Mouse (Mus musculus) midbrain, embryonic 15.5 days (tissue): ENCODE results near the gene Akap2. TPM values are rescaled to one million over a fixed set of nuclear protein-coding genes. Genes with fewer than 3 reads are reported as not detected.

Experiments
- ATAC-seq: fragments of 200-750 bp; cut with Nextera tagmentation; replicated peaks from 2 replicates; pipeline ENCODE4 v1.8.0; 2017; ENCODE audit warnings: moderate TSS enrichment
- H3K27ac ChIP-seq: fragments of 300-500 bp; sonication (generic); 2 replicates; pipeline ENCODE4 v1.5.1; 2015; ENCODE audit warnings: mild to moderate bottlenecking, inconsistent platforms
- H3K27me3 ChIP-seq: fragments of 300-500 bp; sonication (generic); replicated peaks from 2 replicates; pipeline ENCODE4 v1.6.1; 2015; ENCODE audit warnings: inconsistent platforms
- H3K36me3 ChIP-seq: fragments of 300-500 bp; sonication (generic); replicated peaks from 2 replicates; pipeline ENCODE4 v1.6.1; 2015; ENCODE audit warnings: inconsistent platforms
- H3K4me1 ChIP-seq: fragments of 300-500 bp; sonication (generic); 2 replicates; pipeline ENCODE4 v1.6.1; 2015; ENCODE audit warnings: inconsistent platforms
- H3K4me2 ChIP-seq: fragments of 300-500 bp; sonication (generic); 2 replicates; pipeline ENCODE4 v1.6.1; 2015; ENCODE audit warnings: inconsistent platforms, mild to moderate bottlenecking, moderate library complexity
- H3K4me3 ChIP-seq: fragments of 300-500 bp; sonication (generic); 2 replicates; pipeline ENCODE4 v1.5.1; 2015; ENCODE audit warnings: mild to moderate bottlenecking, inconsistent platforms
- H3K9ac ChIP-seq: fragments of 300-500 bp; sonication (generic); 2 replicates; pipeline ENCODE4 v1.6.1; 2015; ENCODE audit warnings: mild to moderate bottlenecking, inconsistent platforms
- H3K9me3 ChIP-seq: fragments of 300-500 bp; sonication (generic); 2 replicates; pipeline ENCODE4 v1.6.1; 2016; ENCODE audit warnings: inconsistent platforms
- whole genome bisulfite sequencing: fragments of 180-500 bp; shearing (Covaris S2); methylation state at CpG from one replicate; pipeline ENCODE4 v1.1.7; 2015; ENCODE audit warnings: mixed read lengths; 5-methylcytosine and 5-hydroxymethylcytosine counted together
- polyA plus RNA-seq: library from polyadenylated mRNA; unstranded; fragments of >200 nt; fragmentation: Nextera tagmentation; extraction: Ambion mirVana; gene quantifications from 2 replicates; pipeline ENCODE4 v1.2.1, GENCODE M21; 2015

The Akap2 gene
- 9.8 and 10.2 TPM in 2 replicates for polyA plus RNA-seq

GRCm38 (mm10) chr4:57717354-57717753 lies at the start of gene Akap2:
TSS of gene Akap2 (plus strand) at chr4:57717657.
- Histone ChIP-seq H3K27ac (no peak within 1 kb of the TSS), H3K4me2 (no peak within 1 kb of the TSS), H3K36me3 (no peaks in the 10 kb centered on the region), H3K4me3 (no peak within 1 kb of the TSS), H3K9ac (no peak within 1 kb of the TSS), H3K9me3 (no peaks in the 10 kb centered on the region), H3K4me1 (peaks cover 6% of the 10 kb centered on the region), H3K27me3 (no peaks in the 10 kb centered on the region)
- 75% methylated on average over 9 of the region's 9 CpGs for WGBS
- ATAC-seq = no peak

- Histone ChIP-seq H3K36me3 (no peaks in the 10 kb centered on the region), H3K4me2 (no peak overlapping the region), H3K4me3 (no peak overlapping the region), H3K27me3 (no peaks in the 10 kb centered on the region), H3K9me3 (no peaks in the 10 kb centered on the region), H3K4me1 (0 out of 2 replicates have a peak, but pooled peaks cover 6% of the 10 kb centered on the region), H3K27ac (no peak overlapping the region), H3K9ac (no peak overlapping the region)
- 77% methylated on average over 7 of the region's 7 CpGs for WGBS
- ATAC-seq = no peak
Observed at GRCm38 (mm10) chr4:57670813-57671469, 46.5 kb upstream of the Akap2 start.

GRCm38 (mm10) chr4:57672541-57672940 lies 44.9 kb upstream of the Akap2 start:
- no peak overlapping the region for H3K9ac ChIP-seq
- no peak overlapping the region for H3K4me2 ChIP-seq
- H3K4me1 ChIP-seq = 0 out of 2 replicates have a peak, but pooled peaks cover 6% of the 10 kb centered on the region
- no peaks in the 10 kb centered on the region for H3K27me3 ChIP-seq
- 82% methylated on average over 4 of the region's 4 CpGs for WGBS
- H3K9me3 ChIP-seq = no peaks in the 10 kb centered on the region
- H3K27ac ChIP-seq = no peak overlapping the region
- ATAC-seq = no peak
- H3K4me3 ChIP-seq = no peak overlapping the region
- no peaks in the 10 kb centered on the region for H3K36me3 ChIP-seq

GRCm38 (mm10) chr4:57672996-57673906 lies 44.2 kb upstream of the Akap2 start:
- 0 out of 2 replicates have a peak overlapping the region, but pooled peaks have one; percentile 10 for H3K4me3 ChIP-seq
- 0 out of 2 replicates have a peak, but pooled peaks cover 6% of the 10 kb centered on the region for H3K4me1 ChIP-seq
- ATAC-seq = peak; percentile 69
- H3K4me2 ChIP-seq = peak overlapping the region; percentile 40
- no peaks in the 10 kb centered on the region for H3K27me3 ChIP-seq
- no peaks in the 10 kb centered on the region for H3K36me3 ChIP-seq
- no peak overlapping the region for H3K27ac ChIP-seq
- H3K9me3 ChIP-seq = no peaks in the 10 kb centered on the region
- H3K9ac ChIP-seq = no peak overlapping the region
- 14% methylated on average over 12 of the region's 12 CpGs for WGBS

GRCm38 (mm10) chr4:57674351-57674750 lies 43.1 kb upstream of the Akap2 start:
- WGBS = 75% methylated on average over 7 of the region's 7 CpGs
- Histone ChIP-seq H3K4me3 (no peak overlapping the region), H3K36me3 (no peaks in the 10 kb centered on the region), H3K4me1 (0 out of 2 replicates have a peak, but pooled peaks cover 6% of the 10 kb centered on the region), H3K9me3 (no peaks in the 10 kb centered on the region), H3K4me2 (no peak overlapping the region), H3K27me3 (no peaks in the 10 kb centered on the region), H3K27ac (no peak overlapping the region), H3K9ac (no peak overlapping the region)
- ATAC-seq = no peak

GRCm38 (mm10) chr4:57675387-57675786 lies 42.1 kb upstream of the Akap2 start:
- H3K4me2 ChIP-seq = peak overlapping the region; percentile 32
- H3K27me3 ChIP-seq = no peaks in the 10 kb centered on the region
- H3K27ac ChIP-seq = no peak overlapping the region
- no peaks in the 10 kb centered on the region for H3K36me3 ChIP-seq
- no peaks in the 10 kb centered on the region for H3K9me3 ChIP-seq
- H3K9ac ChIP-seq = no peak overlapping the region
- 3% methylated on average over 13 of the region's 13 CpGs for WGBS
- 0 out of 2 replicates have a peak, but pooled peaks cover 6% of the 10 kb centered on the region for H3K4me1 ChIP-seq
- ATAC-seq = 0 out of 2 replicates have a peak, but pooled peaks have one; percentile 40
- H3K4me3 ChIP-seq = no peak overlapping the region

- ATAC-seq = no peak
- Histone ChIP-seq H3K4me1 (peaks cover 6% of the 10 kb centered on the region; the same call in 1 of the 2 replicates), H3K9ac (no peak overlapping the region), H3K27me3 (no peaks in the 10 kb centered on the region), H3K36me3 (no peaks in the 10 kb centered on the region), H3K4me2 (no peak overlapping the region), H3K27ac (no peak overlapping the region), H3K4me3 (no peak overlapping the region), H3K9me3 (no peaks in the 10 kb centered on the region)
- 84% methylated on average over 12 of the region's 12 CpGs for WGBS
Observed at GRCm38 (mm10) chr4:57677916-57678315, 39.5 kb upstream of the Akap2 start.

- Histone ChIP-seq H3K9ac (no peak overlapping the region), H3K27ac (no peak overlapping the region), H3K4me3 (no peak overlapping the region), H3K27me3 (no peaks in the 10 kb centered on the region), H3K4me1 (peaks cover 4% of the 10 kb centered on the region; the same call in 1 of the 2 replicates), H3K4me2 (no peak overlapping the region), H3K36me3 (no peaks in the 10 kb centered on the region), H3K9me3 (no peaks in the 10 kb centered on the region)
- WGBS = 88% methylated on average over 9 of the region's 9 CpGs
- no peak for ATAC-seq
Observed at GRCm38 (mm10) chr4:57678991-57679457, 38.4 kb upstream of the Akap2 start.

- 52% methylated on average over 12 of the region's 12 CpGs for WGBS
- peaks cover 2% of the 10 kb centered on the region; the same call in 1 of the 2 replicates for H3K4me1 ChIP-seq
- H3K4me2 ChIP-seq = no peak overlapping the region
- no peak overlapping the region for H3K27ac ChIP-seq
- no peaks in the 10 kb centered on the region for H3K36me3 ChIP-seq
- no peaks in the 10 kb centered on the region for H3K27me3 ChIP-seq
- H3K9me3 ChIP-seq = no peaks in the 10 kb centered on the region
- ATAC-seq = no peak
- no peak overlapping the region for H3K4me3 ChIP-seq
- H3K9ac ChIP-seq = no peak overlapping the region
Observed at GRCm38 (mm10) chr4:57680186-57680585, 37.3 kb upstream of the Akap2 start.

- Histone ChIP-seq H3K4me3 (no peak overlapping the region), H3K27me3 (no peaks in the 10 kb centered on the region), H3K4me1 (no peaks in the 10 kb centered on the region; the same call in 1 of the 2 replicates), H3K4me2 (no peak overlapping the region), H3K9me3 (no peaks in the 10 kb centered on the region), H3K27ac (no peak overlapping the region), H3K9ac (no peak overlapping the region), H3K36me3 (no peaks in the 10 kb centered on the region)
- ATAC-seq = 0 out of 2 replicates have a peak, but pooled peaks have one; percentile 17
- 46% methylated on average over 12 of the region's 12 CpGs for WGBS
Observed at GRCm38 (mm10) chr4:57681511-57681910, 35.9 kb upstream of the Akap2 start.

- Histone ChIP-seq H3K4me1 (no peaks in the 10 kb centered on the region; the same call in 1 of the 2 replicates), H3K9ac (no peak overlapping the region)
- WGBS = 95% methylated on average over 2 of the region's 2 CpGs
Observed at GRCm38 (mm10) chr4:57682341-57682740, 35.1 kb upstream of the Akap2 start.

GRCm38 (mm10) chr4:57682944-57683343 lies 34.5 kb upstream of the Akap2 start:
- H3K4me1 ChIP-seq = no peaks in the 10 kb centered on the region; the same call in 1 of the 2 replicates

More at GRCm38 (mm10) chr4:57682341-57682740, 35.1 kb upstream of the Akap2 start:
- Histone ChIP-seq H3K4me3 (no peak overlapping the region), H3K36me3 (no peaks in the 10 kb centered on the region), H3K9me3 (no peaks in the 10 kb centered on the region), H3K27ac (no peak overlapping the region), H3K27me3 (no peaks in the 10 kb centered on the region), H3K4me2 (no peak overlapping the region)
- no peak for ATAC-seq

More at GRCm38 (mm10) chr4:57682944-57683343, 34.5 kb upstream of the Akap2 start:
- Histone ChIP-seq H3K36me3 (no peaks in the 10 kb centered on the region), H3K9ac (no peak overlapping the region), H3K4me3 (no peak overlapping the region), H3K9me3 (no peaks in the 10 kb centered on the region), H3K4me2 (no peak overlapping the region), H3K27ac (no peak overlapping the region), H3K27me3 (no peaks in the 10 kb centered on the region)
- no peak for ATAC-seq
- 90% methylated on average over 11 of the region's 11 CpGs for WGBS
